Mouse (Mus musculus) lung, postnatal 25 days (tissue): ENCODE measurements around the gene Olfr922.

Source experiments
- DNase-seq: peaks from one replicate; pipeline ENCODE4 v3.0.0; 2022; ENCODE audit warnings: low spot score

Gene Olfr922

DNA sequence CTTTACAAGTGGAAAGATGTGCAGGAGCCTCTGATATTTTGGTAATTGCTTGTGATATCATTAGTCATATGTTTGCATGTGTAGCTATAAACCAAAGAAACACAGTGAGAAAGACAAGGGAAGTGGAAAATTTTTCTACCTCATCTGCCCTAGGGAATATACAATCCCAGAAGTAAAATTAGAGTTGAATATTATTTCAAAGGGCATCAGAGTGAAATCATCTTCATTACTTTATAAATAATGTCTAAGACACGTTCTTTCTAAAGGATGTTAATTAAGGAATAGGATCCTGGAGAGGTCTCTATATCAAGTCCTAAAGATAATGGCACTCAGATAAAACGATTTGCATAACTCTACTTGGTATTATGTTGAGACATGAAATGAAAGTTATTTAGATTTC is at the start of gene Olfr922:
Olfr922 (plus strand) TSS at position 301 of the 400 bp plus-strand sequence.
- DNase-seq = no peak

GRCm38 (mm10) chr9:38772768-38773167 is 41.6 kb upstream of the Olfr922 start, which contains the start of gene Olfr921:
Olfr921 (plus strand) TSS chr9:38773068.
- no peak for DNase-seq

DNA sequence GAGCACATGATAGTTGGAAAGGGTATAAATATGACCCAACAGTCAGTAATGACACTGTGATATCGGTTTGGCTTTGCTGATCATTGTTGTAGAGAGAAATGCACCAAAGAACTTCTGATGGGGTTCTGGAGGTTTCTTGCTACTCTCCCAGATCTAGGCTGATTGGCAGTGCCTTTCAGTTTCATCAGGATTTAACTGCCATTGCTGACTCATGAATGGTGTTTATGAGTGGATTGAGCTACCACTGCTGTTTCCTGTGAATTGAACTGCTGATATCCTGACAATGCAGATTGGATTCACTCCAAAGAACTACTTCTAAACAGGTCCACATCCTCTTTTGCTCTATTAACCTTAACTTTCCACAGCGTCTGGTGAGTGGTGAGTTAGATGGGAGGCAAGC is 21.7 kb upstream of the Olfr922 start:
- no peak for DNase-seq

GRCm38 (mm10) chr9:38805696-38806095 is 8.7 kb upstream of the Olfr922 start:
- DNase-seq = no peak

GRCm38 (mm10) chr9:38815458-38815986 is 1.1 kb downstream of the Olfr922 start:
- no peak for DNase-seq

GRCm38 (mm10) chr9:38826245-38826644 is 11.8 kb downstream of the Olfr922 start, which contains the start of gene Olfr923:
Olfr923 (plus strand) TSS chr9:38826545.
- DNase-seq = no peak

GRCm38 (mm10) chr9:38833027-38833426 is 18.6 kb downstream of the Olfr922 start:
- DNase-seq = no peak

DNA sequence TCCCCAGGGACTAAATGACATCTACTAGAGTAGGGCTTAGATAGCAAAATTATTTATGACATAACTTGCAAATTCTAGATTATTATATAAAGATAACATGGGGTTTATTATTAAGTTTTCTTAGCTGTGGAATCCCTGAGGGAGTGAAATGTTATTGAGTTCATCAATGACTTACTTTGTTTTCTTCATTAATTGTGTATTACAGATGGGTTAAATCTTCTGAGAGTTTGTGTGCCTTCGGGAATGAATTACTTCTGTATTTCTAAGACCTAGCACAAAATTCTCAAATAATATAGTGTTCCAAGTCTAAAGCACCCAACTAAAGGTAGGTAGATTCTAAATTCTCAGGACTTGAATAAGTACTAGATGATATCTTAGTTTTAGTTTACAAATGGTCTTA is 29.7 kb downstream of the Olfr922 start, which contains the start of gene Olfr924:
Olfr924 (plus strand) TSS at position 301 of the 400 bp plus-strand sequence.
- no peak for DNase-seq

DNA sequence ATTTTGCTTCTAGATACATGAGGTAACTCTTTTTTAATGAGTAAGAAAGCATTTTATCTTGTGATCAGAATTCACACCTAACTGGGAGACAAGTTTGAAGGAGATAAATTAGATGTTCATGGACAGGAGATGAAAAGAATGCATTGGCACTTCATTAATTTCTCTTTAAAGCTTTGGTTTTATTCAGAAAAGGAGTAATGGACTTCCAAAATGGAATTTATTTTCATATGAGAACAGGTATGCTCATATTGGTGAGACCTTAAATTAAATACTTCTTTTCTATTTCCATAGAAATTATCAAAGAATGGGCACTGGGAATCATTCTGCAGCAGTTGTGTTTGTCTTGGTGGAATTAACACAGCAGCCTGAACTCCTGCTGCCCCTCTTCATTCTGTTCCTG is 40.3 kb downstream of the Olfr922 start, which contains the start of gene Olfr26:
Olfr26 (plus strand) TSS at position 301 of the 400 bp plus-strand sequence.
- no peak for DNase-seq
